Mouse (Mus musculus): ENCODE measurements around the gene Tesc. TPM values are rescaled to one million over a fixed set of nuclear protein-coding genes. Genes with fewer than 3 reads are reported as not detected.

Gene Tesc
- polyA plus RNA-seq, 1 experiment from 2014 or later: 1.5 TPM

Other genes starting within 250 kb of the Tesc start
- 0.06 TPM in 1 of 2 replicates, not detected in the other for gene Nos1, start 246.7 kb upstream of the Tesc start, polyA plus RNA-seq (2015; fragmentation: Nextera tagmentation; extraction: Ambion mirVana)
- gene Fbxo21, start 51.0 kb upstream of the Tesc start, polyA plus RNA-seq (2015; fragmentation: Nextera tagmentation; extraction: Ambion mirVana): 16.9 and 19.6 TPM in 2 replicates
- gene Fbxw8, start 127.7 kb downstream of the Tesc start, polyA plus RNA-seq (2015; fragmentation: Nextera tagmentation; extraction: Ambion mirVana): 8.7 and 10.0 TPM in 2 replicates
- 0.01 TPM in 1 of 2 replicates, not detected in the other for gene Hrk, start 136.9 kb downstream of the Tesc start, polyA plus RNA-seq (2015; fragmentation: Nextera tagmentation; extraction: Ambion mirVana)
- gene Rnft2, start 217.4 kb downstream of the Tesc start, polyA plus RNA-seq (2015; fragmentation: Nextera tagmentation; extraction: Ambion mirVana): 0.29 and 0.41 TPM in 2 replicates
- 1.6 and 1.8 TPM in 2 replicates for gene 2410131K14Rik, start 217.5 kb downstream of the Tesc start, polyA plus RNA-seq (2015; fragmentation: Nextera tagmentation; extraction: Ambion mirVana)